Mouse (Mus musculus) stomach, embryonic 15.5 days (tissue): ENCODE measurements at regions not wholly inside any gene's neighbourhood (a gene's known extent, or its start where the extent isn't known, plus 50 kb on each side); places are given as distances from the start of the nearest gene placed in this dataset.
A peak's percentile ranks its signal among the peaks of the same experiment; 100 is the strongest.

Experiments
- ATAC-seq: fragments of 200-750 bp; cut with Nextera tagmentation; 2 replicates; pipeline ENCODE4 v1.8.0; 2017; ENCODE audit warnings: low read depth, moderate number of reproducible peaks, moderate TSS enrichment; ENCODE audit not compliant: insufficient read depth, low FRiP score
- H3K27ac ChIP-seq: fragments of 300-500 bp; sonication (generic); 2 replicates; pipeline ENCODE4 v1.5.1; 2015; ENCODE audit warnings: mild to moderate bottlenecking, inconsistent platforms
- H3K27me3 ChIP-seq: fragments of 300-500 bp; sonication (generic); replicated peaks from 2 replicates; pipeline ENCODE4 v1.6.1; 2015; ENCODE audit warnings: inconsistent platforms
- H3K36me3 ChIP-seq: fragments of 300-500 bp; sonication (generic); 2 replicates; pipeline ENCODE4 v1.6.1; 2015; ENCODE audit warnings: inconsistent platforms
- H3K4me1 ChIP-seq: fragments of 300-500 bp; sonication (generic); 2 replicates; pipeline ENCODE4 v1.6.1; 2015; ENCODE audit warnings: inconsistent platforms
- H3K4me2 ChIP-seq: fragments of 300-500 bp; sonication (generic); 2 replicates; pipeline ENCODE4 v1.6.1; 2015; ENCODE audit warnings: mild to moderate bottlenecking, inconsistent platforms
- H3K4me3 ChIP-seq: fragments of 300-500 bp; sonication (generic); replicated peaks from 2 replicates; pipeline ENCODE4 v1.5.1; 2015; ENCODE audit warnings: inconsistent platforms
- H3K9ac ChIP-seq: fragments of 300-500 bp; sonication (generic); 2 replicates; pipeline ENCODE4 v1.6.1; 2015; ENCODE audit warnings: inconsistent platforms
- H3K9me3 ChIP-seq: fragments of 300-500 bp; sonication (generic); 2 replicates; pipeline ENCODE4 v1.6.1; 2016; ENCODE audit warnings: inconsistent platforms
- WGBS: fragments of 180-500 bp; shearing (Covaris S2); methylation state at CpG from one replicate; pipeline ENCODE4 v1.1.7; 2015; 5-methylcytosine and 5-hydroxymethylcytosine counted together

GRCm38 (mm10) chr11:7289242-7289938 is 75.7 kb upstream of the Igfbp3 start:
- H3K4me1 ChIP-seq: no peaks in the 10 kb centered on the region
- no peak overlapping the region for H3K27ac ChIP-seq
- no peak overlapping the region for H3K4me2 ChIP-seq
- H3K4me3 ChIP-seq: no peak overlapping the region
- no peak overlapping the region for H3K9ac ChIP-seq
- no peaks in the 10 kb centered on the region for H3K9me3 ChIP-seq
- ATAC-seq: no peak
- 84% methylated on average over 8 of the region's 8 CpGs for WGBS
- H3K36me3 ChIP-seq: no peaks in the 10 kb centered on the region
- H3K27me3 ChIP-seq: no peaks in the 10 kb centered on the region

DNA sequence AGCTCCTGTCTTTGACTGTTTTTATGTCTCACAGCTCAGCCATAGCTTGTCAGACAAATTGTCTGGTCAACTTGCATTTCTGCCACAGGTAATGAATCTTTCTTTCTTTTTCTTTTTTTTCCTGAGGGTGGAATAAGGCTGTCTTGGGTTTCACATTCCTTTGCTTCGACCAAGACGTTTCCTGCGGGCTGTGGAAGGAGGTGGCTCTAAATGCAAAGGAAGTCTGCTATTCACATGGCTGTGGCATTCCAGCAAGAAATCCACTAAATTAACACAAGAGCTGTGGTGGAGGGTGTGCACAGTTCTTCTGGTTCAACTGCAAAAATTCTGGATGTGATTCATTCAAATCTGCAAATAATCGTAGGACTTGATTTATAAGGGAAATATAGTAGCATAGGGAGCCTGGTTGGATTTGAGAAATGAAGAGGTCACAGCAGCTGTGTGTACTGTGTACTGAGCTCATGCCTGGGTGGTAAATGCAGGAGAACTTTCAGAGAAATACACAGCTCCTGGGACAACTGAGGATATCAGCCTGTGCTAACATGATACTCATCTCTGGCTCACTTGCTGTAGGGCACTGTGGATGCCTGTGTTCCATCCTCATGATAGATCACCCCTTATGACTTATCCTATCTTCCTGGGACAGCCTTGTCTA is 71.2 kb upstream of the Igfbp3 start:
- Histone ChIP-seq H3K4me2 (no peak overlapping the region), H3K4me3 (no peak overlapping the region), H3K27ac (no peak overlapping the region), H3K9ac (no peak overlapping the region), H3K36me3 (no peaks in the 10 kb centered on the region), H3K9me3 (no peaks in the 10 kb centered on the region), H3K27me3 (no peaks in the 10 kb centered on the region), H3K4me1 (no peaks in the 10 kb centered on the region)
- no peak for ATAC-seq
- WGBS: 24% methylated on average over 4 of the region's 4 CpGs

DNA sequence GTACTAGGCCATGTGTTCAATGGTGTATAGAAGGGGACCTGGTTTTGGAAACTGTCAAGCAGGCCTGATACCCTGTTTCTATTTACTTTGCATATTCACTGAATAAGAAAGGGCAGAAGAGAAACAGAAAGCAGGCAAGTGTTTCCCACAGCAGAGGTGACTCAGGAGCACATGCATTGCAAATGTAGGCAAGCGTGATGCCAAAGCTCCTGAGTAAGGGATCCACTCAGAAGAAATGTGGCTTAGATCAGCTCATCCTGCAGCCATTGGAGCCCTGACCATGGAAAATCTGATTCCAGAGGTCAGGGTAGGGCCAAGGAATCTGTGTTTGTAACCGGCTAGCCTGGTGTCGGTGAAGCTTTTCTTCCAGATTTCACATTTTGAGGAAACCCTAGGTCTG is 69.3 kb upstream of the Igfbp3 start:
- H3K4me3 ChIP-seq: no peak overlapping the region
- no peak overlapping the region for H3K4me2 ChIP-seq
- no peaks in the 10 kb centered on the region for H3K9me3 ChIP-seq
- H3K27me3 ChIP-seq: no peaks in the 10 kb centered on the region
- no peaks in the 10 kb centered on the region for H3K4me1 ChIP-seq
- no peaks in the 10 kb centered on the region for H3K36me3 ChIP-seq
- no peak; the same call in 1 of the 2 replicates for ATAC-seq
- H3K9ac ChIP-seq: no peak overlapping the region
- WGBS: 91% methylated on average over 3 of the region's 3 CpGs
- no peak overlapping the region for H3K27ac ChIP-seq

DNA sequence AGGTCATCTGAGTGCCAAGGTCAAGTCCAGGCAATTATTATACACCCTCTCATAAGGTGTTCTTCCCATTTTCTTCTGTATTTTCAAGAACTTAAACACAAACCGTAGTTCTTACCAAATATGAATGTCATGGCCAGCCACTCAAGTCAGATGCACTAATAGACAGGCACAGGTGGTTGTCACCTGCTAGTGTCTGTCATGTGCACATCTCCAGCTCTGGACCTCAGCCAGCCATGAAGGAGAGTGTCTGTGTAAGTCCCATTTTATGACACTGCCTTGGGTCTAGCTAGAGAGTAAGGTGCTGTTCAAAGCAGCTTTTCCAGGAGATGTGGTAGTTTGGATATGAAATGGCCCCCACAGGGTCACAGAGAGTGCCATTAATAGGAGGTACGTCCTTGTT is 68.5 kb upstream of the Igfbp3 start:
- Histone ChIP-seq H3K4me2 (no peak overlapping the region), H3K27ac (no peak overlapping the region), H3K9me3 (no peaks in the 10 kb centered on the region), H3K4me3 (no peak overlapping the region), H3K9ac (no peak overlapping the region), H3K27me3 (no peaks in the 10 kb centered on the region), H3K36me3 (no peaks in the 10 kb centered on the region), H3K4me1 (no peaks in the 10 kb centered on the region)
- WGBS: 76% methylated on average over 2 of the region's 2 CpGs
- ATAC-seq: no peak

DNA sequence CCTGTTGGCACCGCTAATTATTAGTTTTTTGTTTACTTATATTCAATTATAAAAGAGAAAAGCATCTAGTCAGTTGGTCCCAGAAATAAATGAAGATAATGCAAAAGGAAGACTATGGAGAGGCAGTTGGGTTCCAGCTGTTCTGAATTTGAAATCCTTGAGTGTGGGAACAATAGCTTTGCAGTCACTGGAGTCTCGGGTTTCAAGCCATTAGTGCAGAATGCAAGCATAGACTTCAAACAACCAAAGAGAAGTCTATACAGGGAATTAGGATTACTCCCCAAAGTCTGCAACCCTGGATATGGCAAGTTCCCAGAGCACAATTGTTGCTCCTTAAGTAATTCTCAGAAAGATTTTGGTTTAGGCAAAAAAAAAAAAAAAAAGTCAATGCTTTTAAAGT is 67.9 kb upstream of the Igfbp3 start:
- no peaks in the 10 kb centered on the region for H3K27me3 ChIP-seq
- no peaks in the 10 kb centered on the region for H3K4me1 ChIP-seq
- no peak overlapping the region for H3K4me3 ChIP-seq
- no peak overlapping the region for H3K27ac ChIP-seq
- no peak for ATAC-seq
- WGBS: 38% methylated on average over 2 of the region's 2 CpGs
- no peak overlapping the region for H3K9ac ChIP-seq
- no peaks in the 10 kb centered on the region for H3K36me3 ChIP-seq
- no peaks in the 10 kb centered on the region for H3K9me3 ChIP-seq
- H3K4me2 ChIP-seq: no peak overlapping the region

- 66% methylated on average over 2 of the region's 2 CpGs for WGBS
- no peaks in the 10 kb centered on the region for H3K27me3 ChIP-seq
- H3K9ac ChIP-seq: no peak overlapping the region
- no peaks in the 10 kb centered on the region for H3K9me3 ChIP-seq
- H3K36me3 ChIP-seq: no peaks in the 10 kb centered on the region
- no peaks in the 10 kb centered on the region for H3K4me1 ChIP-seq
- no peak overlapping the region for H3K4me2 ChIP-seq
- no peak overlapping the region for H3K27ac ChIP-seq
- no peak for ATAC-seq
- no peak overlapping the region for H3K4me3 ChIP-seq
Observed at GRCm38 (mm10) chr11:7279891-7280290, 66.2 kb upstream of the Igfbp3 start.

DNA sequence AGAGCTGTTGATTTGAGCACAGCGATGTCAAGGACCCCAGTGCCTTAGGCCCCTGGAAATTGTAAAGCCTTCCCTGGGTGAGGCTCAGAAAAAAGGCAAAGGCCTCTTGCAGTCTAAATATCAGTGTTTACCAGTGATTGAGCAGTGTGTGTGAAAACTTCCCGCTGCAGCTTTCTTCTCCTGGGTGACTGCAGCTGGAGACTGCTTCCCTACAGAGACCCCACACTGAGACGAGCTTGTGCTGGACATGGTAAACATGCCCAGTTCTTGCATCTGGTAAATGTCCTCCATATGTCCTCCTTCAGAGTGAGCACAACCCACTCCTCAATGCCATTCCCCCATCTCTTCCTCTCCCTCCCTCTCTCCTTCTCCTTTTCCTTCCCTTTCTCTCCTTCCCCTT is 58.8 kb upstream of the Igfbp3 start:
- peak overlapping the region; percentile 51; the same call in 1 of the 2 replicates for H3K27ac ChIP-seq
- peak; percentile 58 for ATAC-seq

DNA sequence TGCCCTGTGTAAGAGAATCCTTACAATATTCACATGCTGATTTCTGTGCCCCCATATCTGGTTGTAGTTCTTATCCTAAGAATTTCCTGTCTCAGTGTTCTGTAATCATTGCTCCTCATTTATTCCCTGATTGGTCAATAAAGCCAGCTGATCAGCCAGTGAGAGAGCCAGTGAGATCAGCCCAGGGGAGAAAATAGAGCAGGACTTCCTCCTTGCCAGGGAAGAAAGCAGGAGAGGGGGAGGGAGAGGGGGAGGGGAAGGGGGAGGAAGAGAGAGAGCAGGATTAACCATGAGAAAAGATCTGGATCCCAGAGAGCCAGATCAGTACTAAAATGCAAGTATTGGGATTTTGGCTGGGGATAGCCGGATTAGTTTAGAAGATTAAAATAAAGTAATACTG is 57.2 kb upstream of the Igfbp3 start:
- Histone ChIP-seq H3K27ac (no peak overlapping the region), H3K4me3 (no peak overlapping the region), H3K36me3 (no peaks in the 10 kb centered on the region), H3K9me3 (no peaks in the 10 kb centered on the region), H3K4me1 (0 out of 2 replicates have a peak, but pooled peaks cover 3% of the 10 kb centered on the region), H3K27me3 (no peaks in the 10 kb centered on the region), H3K9ac (no peak overlapping the region), H3K4me2 (no peak overlapping the region)
- ATAC-seq: no peak
- 93% methylated on average over 1 of the region's 1 CpGs for WGBS

More for the DNA sequence above, 58.8 kb upstream of the Igfbp3 start:
- Histone ChIP-seq H3K4me1 (0 out of 2 replicates have a peak, but pooled peaks cover 3% of the 10 kb centered on the region), H3K27me3 (no peaks in the 10 kb centered on the region), H3K4me2 (no peak overlapping the region), H3K4me3 (no peak overlapping the region), H3K36me3 (no peaks in the 10 kb centered on the region), H3K9ac (no peak overlapping the region), H3K9me3 (no peaks in the 10 kb centered on the region)
- WGBS: 27% methylated on average over 3 of the region's 3 CpGs

DNA sequence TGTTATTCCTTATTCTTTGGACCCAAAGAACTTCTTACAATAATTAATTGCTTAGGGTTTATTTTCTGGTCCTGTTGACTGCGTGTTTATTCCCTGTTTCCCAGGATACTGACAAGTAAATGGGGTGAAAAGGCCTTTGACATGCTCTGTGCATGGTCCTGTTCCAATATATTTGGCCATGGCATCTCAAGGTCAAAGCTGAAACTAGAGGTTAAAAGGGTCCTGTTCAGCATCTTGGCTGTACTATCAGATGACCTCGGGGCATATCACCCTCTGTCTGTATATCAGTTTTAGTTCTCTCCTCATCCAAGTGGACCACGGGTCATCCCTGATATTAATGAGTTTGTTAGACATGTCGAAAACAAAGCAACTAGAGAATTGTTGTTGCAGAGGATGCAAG is 50.2 kb upstream of the Igfbp3 start:
- Histone ChIP-seq H3K27me3 (no peaks in the 10 kb centered on the region), H3K36me3 (no peaks in the 10 kb centered on the region), H3K9me3 (no peaks in the 10 kb centered on the region), H3K4me3 (no peak overlapping the region), H3K4me1 (no peaks in the 10 kb centered on the region), H3K4me2 (no peak overlapping the region), H3K27ac (no peak overlapping the region), H3K9ac (no peak overlapping the region)
- WGBS: 63% methylated on average over 4 of the region's 4 CpGs
- ATAC-seq: no peak
